Mouse (Mus musculus): ENCODE data around the gene 1700086D15Rik. TPM values are rescaled to one million over a fixed set of nuclear protein-coding genes. Genes with fewer than 3 reads are reported as not detected.

1700086D15Rik gene
- total RNA-seq, 1 experiment = 1.1 TPM

DNA sequence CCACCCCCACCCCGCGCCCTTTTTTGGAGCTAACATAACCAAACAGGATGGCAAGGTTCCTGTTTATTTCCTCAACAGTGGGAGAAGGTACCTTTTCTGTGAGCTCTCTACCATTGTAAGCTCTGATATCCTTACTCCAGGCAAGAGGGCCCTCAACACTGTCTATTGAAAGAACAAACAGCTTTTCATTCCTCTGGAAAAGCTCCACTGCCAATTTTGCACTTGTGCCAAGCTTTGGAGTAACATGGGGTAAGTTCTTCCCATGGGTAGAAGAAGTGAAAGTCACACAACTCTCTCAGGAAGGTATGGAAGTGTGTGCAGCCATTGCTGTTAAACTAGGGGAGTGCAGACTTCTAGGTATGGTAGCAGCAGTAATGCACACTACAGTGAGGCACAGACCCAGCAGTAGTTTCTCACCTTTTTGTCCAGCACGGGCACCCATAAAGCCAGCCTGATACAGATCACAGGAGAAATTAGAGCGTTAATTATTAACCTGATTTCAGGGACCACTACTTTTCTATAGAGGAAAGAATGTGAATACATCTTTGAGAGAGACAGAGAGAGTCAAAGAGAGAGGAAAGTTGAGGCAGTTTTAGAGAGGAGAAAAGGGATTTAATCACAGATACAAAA, 10.5 kb upstream of the 1700086D15Rik start:
- Histone ChIP-seq H3K9ac (ENCODE audit: insufficient read depth, low read depth, low read length, poor library complexity, severe bottlenecking) (no peak overlapping the region), H3K9me3 (ENCODE audit: control insufficient read depth, insufficient read depth, low read depth, low read length) (no peaks in the 10 kb centered on the region), H3K27ac (ENCODE audit: insufficient read depth, low read depth, low read length, poor library complexity, severe bottlenecking) (no peak overlapping the region), H3K4me3 (ENCODE audit: insufficient read depth in 1 of 2, low read depth in 1 of 2, low read length in 2 of 2, poor library complexity in 1 of 2, severe bottlenecking in 1 of 2) (no peak overlapping the region), H3K4me1 (ENCODE audit: control insufficient read depth in 2 of 2, insufficient read depth in 2 of 2, low read length in 2 of 2, poor library complexity in 1 of 2) (no peaks in the 10 kb centered on the region), H3K36me3 (ENCODE audit: control insufficient read depth, insufficient read depth, low read length, poor library complexity, severe bottlenecking) (no peaks in the 10 kb centered on the region)
- no peak for DNase-seq (ENCODE audit: low read depth, low spot score)
- in situ Hi-C loops (cut with MboI; ENCODE audit: low sequenced_read_pairs in 2 of 2, unreplicated experiment in 2 of 2) = no loop called here
- no peak for TF ChIP-seq MAFK (IDR thresholded peaks at IDR 0.05; ENCODE audit: insufficient read depth, low read depth, low read length)
- no peak for TF ChIP-seq ZC3H11A (IDR thresholded peaks at IDR 0.05; ENCODE audit: borderline replicate concordance, low read depth, low read length)
- TF ChIP-seq CHD2 (IDR thresholded peaks at IDR 0.05; ENCODE audit: low read depth, low read length) = no peak
- no peak for TF ChIP-seq HCFC1 (IDR thresholded peaks at IDR 0.05; ENCODE audit: borderline replicate concordance, insufficient read depth, low read length)
- no peak for TF ChIP-seq ZNF384 (IDR thresholded peaks at IDR 0.05; ENCODE audit: low read depth, low read length)

- TF ChIP-seq ZC3H11A (IDR thresholded peaks at IDR 0.05; ENCODE audit: borderline replicate concordance, low read depth, low read length) (no peak), HCFC1 (IDR thresholded peaks at IDR 0.05; ENCODE audit: borderline replicate concordance, insufficient read depth, low read length) (peak; percentile 97), ZNF384 (IDR thresholded peaks at IDR 0.05; ENCODE audit: low read depth, low read length) (no peak), MAFK (IDR thresholded peaks at IDR 0.05; ENCODE audit: insufficient read depth, low read depth, low read length) (no peak)
- in situ Hi-C loops (cut with MboI; ENCODE audit: low sequenced_read_pairs in 2 of 2, unreplicated experiment in 2 of 2) = no loop called here
- Histone ChIP-seq H3K9ac (ENCODE audit: insufficient read depth, low read depth, low read length, poor library complexity, severe bottlenecking) (peak within 1 kb of the TSS; percentile 81), H3K9me3 (ENCODE audit: control insufficient read depth, insufficient read depth, low read depth, low read length) (no peaks in the 10 kb centered on the region), H3K27ac (ENCODE audit: insufficient read depth, low read depth, low read length, poor library complexity, severe bottlenecking) (no peak within 1 kb of the TSS), H3K4me3 (ENCODE audit: insufficient read depth in 1 of 2, low read depth in 1 of 2, low read length in 2 of 2, poor library complexity in 1 of 2, severe bottlenecking in 1 of 2) (peak within 1 kb of the TSS; percentile 93 to 95), H3K36me3 (ENCODE audit: control insufficient read depth, insufficient read depth, low read length, poor library complexity, severe bottlenecking) (no peaks in the 10 kb centered on the region), H3K4me1 (ENCODE audit: control insufficient read depth in 2 of 2, insufficient read depth in 2 of 2, low read length in 2 of 2, poor library complexity in 1 of 2) (peaks cover 2 to 4% of the 10 kb centered on the region in 2 experiments; a peak in 2 of 4 replicates)
- DNase-seq (ENCODE audit: low read depth, low spot score) = peak; percentile 40
Measured at GRCm38 (mm10) chr11:65162767-65163120, 3.1 kb upstream of the 1700086D15Rik start, which contains the start of gene Arhgap44. Gene Arhgap44, minus strand, starts transcription at chr11:65162961.

- Histone ChIP-seq H3K4me3 (ENCODE audit: insufficient read depth in 1 of 2, low read depth in 1 of 2, low read length in 2 of 2, poor library complexity in 1 of 2, severe bottlenecking in 1 of 2) (peak overlapping the region; percentile 93 to 95), H3K36me3 (ENCODE audit: control insufficient read depth, insufficient read depth, low read length, poor library complexity, severe bottlenecking) (no peaks in the 10 kb centered on the region), H3K9ac (ENCODE audit: insufficient read depth, low read depth, low read length, poor library complexity, severe bottlenecking) (peak overlapping the region; percentile 81), H3K4me1 (ENCODE audit: control insufficient read depth in 2 of 2, insufficient read depth in 2 of 2, low read length in 2 of 2, poor library complexity in 1 of 2) (peaks cover 2 to 4% of the 10 kb centered on the region in 2 experiments; a peak in 2 of 4 replicates), H3K27ac (ENCODE audit: insufficient read depth, low read depth, low read length, poor library complexity, severe bottlenecking) (no peak overlapping the region), H3K9me3 (ENCODE audit: control insufficient read depth, insufficient read depth, low read depth, low read length) (no peaks in the 10 kb centered on the region)
- in situ Hi-C loops (cut with MboI; ENCODE audit: low sequenced_read_pairs in 2 of 2, unreplicated experiment in 2 of 2) = no loop called here
- DNase-seq (ENCODE audit: low read depth, low spot score) = peak; percentile 16
- no peak for TF ChIP-seq ZNF384 (IDR thresholded peaks at IDR 0.05; ENCODE audit: low read depth, low read length)
Measured at GRCm38 (mm10) chr11:65161881-65162766, 2.4 kb upstream of the 1700086D15Rik start.

DNA sequence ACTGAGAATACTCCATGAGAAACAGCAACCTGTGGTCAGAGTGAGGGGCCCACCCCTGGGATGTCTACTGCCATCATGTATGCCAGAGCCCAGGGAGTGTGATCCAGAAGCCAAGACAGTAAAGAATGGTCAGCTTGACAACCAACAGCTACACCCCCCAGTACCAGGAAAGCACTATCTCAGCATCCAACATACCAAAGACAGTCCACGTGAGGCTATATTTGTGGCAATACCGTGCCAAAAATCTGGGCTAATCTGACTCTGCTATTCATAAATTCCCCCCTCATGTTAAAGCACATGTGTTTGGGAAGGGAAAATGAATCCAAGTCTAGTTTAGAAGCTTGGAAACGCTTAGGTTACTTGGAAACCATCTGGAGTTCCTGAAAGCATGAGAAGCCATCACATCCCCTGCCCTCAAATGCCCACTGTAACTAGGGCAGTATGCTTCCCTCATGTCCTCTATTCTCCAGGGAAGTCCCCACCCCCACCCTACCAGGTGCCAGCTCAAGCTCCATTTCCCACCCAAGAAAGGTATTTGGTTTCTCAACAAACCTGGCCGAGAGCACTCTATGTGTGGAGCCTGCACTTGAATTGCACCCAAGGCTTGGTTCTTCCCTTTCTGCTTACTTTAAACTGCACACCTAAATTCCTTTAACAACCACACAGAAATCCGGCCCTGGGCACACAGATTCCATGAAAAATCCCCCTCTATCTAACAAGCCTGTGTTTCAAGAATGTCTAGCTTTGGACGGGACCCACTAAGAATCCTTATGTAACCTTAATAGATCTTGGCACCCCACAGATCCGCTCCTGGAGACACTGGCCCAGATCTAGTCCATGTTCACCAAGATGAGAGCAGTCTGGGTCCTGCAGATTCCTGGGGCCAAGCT, 1.5 kb upstream of the 1700086D15Rik start:
- TF ChIP-seq ZC3H11A (IDR thresholded peaks at IDR 0.05; ENCODE audit: borderline replicate concordance, low read depth, low read length) (no peak), ZNF384 (IDR thresholded peaks at IDR 0.05; ENCODE audit: low read depth, low read length) (no peak), MAFK (IDR thresholded peaks at IDR 0.05; ENCODE audit: insufficient read depth, low read depth, low read length) (no peak)
- H3K4me1 ChIP-seq (ENCODE audit: control insufficient read depth in 2 of 2, insufficient read depth in 2 of 2, low read length in 2 of 2, poor library complexity in 1 of 2) = peaks cover 2 to 4% of the 10 kb centered on the region in 2 experiments; a peak in 2 of 4 replicates
- in situ Hi-C loops (cut with MboI; ENCODE audit: low sequenced_read_pairs in 2 of 2, unreplicated experiment in 2 of 2) = no loop called here
- H3K27ac ChIP-seq (ENCODE audit: insufficient read depth, low read depth, low read length, poor library complexity, severe bottlenecking) = no peak overlapping the region
- H3K9ac ChIP-seq (ENCODE audit: insufficient read depth, low read depth, low read length, poor library complexity, severe bottlenecking) = peak overlapping the region; percentile 81; the same call in 1 of the 2 replicates
- H3K4me3 ChIP-seq (ENCODE audit: insufficient read depth in 1 of 2, low read depth in 1 of 2, low read length in 2 of 2, poor library complexity in 1 of 2, severe bottlenecking in 1 of 2) = peak overlapping the region; percentile 93 to 95; a peak in 3 of 4 replicates
- no peaks in the 10 kb centered on the region for H3K9me3 ChIP-seq (ENCODE audit: control insufficient read depth, insufficient read depth, low read depth, low read length)
- DNase-seq (ENCODE audit: low read depth, low spot score) = no peak
- H3K36me3 ChIP-seq (ENCODE audit: control insufficient read depth, insufficient read depth, low read length, poor library complexity, severe bottlenecking) = no peaks in the 10 kb centered on the region
